Mouse (Mus musculus) mouse trophoblast stem cell (cell line): ENCODE results near the gene Vmn1r41.

Experiments used
- in situ Hi-C, 2 experiments: fragments of 300-500 bp; cut with MseI, MboI; formaldehyde crosslinking; loops; 2 replicates in 1 of 2; 3 replicates in 1 of 2; pipeline ENCODE4 v1.15.1; 2025

Gene Vmn1r41

DNA sequence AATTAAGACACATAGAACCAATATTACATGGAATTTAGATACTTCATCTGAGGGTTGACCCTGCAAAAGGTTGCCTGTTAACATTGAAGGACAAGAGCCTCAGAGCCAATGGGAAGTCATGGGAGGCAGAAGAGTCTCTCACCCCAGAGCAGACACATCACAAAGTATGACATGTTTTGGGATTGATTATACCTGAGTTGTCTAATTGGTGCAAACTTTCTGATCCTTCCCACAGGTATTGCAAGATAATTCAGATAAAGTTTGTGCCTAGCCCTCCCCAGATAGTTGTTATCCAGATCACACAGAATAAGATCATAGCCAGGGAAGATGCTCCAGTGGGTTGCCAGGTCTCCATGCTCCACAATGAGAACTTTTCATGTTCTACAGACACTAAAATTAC lies at the start of gene Vmn1r41:
Gene Vmn1r41 (plus strand): TSS at position 301 of the 400 bp plus-strand sequence.
- in situ Hi-C loops: no loop called here

- in situ Hi-C loops: no loop called here
Observed at GRCm38 (mm10) chr6:89706624-89707023, 33.9 kb upstream of the Vmn1r41 start.

DNA sequence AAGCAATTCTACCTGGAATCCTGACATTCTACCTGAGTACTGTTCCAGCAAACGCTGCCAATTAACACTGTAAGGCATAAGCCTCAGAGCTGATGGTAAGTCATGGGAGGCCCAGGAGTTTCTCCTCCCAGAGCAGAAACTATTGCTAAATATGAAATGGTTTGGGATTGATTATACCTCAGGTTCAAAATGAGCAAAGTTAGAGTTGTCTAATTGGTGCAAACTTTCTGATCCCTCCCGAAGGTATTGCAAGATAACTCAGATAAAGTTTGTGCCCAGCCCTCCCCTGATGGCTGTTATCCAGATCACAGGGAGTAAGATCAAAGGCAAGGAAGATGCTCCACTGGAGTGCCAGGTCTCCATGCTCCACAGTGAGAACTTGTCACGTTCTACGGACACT lies 33.3 kb upstream of the Vmn1r41 start, which contains the start of gene Vmn1r40:
Gene Vmn1r40 (plus strand): TSS at position 301 of the 400 bp plus-strand sequence.
- in situ Hi-C loops: no loop called here

- in situ Hi-C loops: no loop called here
Observed at GRCm38 (mm10) chr6:89718051-89718450, 22.5 kb upstream of the Vmn1r41 start.

DNA sequence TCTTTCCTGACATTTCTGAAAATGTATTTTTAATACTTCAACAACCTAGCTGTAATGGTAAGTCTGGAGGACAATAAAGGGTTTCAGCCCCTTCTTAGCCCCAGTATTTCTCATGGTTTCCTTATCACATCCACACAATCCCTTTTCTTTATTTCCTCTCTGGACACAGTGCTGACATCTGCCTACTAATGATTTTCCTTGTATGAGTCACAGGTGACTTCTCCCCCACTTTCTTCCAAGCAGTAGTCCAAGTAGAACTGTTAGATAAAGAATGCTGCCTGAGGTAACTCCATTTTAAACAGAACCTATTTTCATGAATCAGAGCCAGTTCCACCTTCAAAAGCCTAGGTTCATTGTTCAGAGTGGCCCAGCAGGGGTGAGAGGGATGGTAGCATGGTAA lies 2.2 kb downstream of the Vmn1r41 start:
- in situ Hi-C loops: no loop called here

- in situ Hi-C loops: no loop called here
Observed at GRCm38 (mm10) chr6:89790231-89790630, 49.7 kb downstream of the Vmn1r41 start.
